Mouse (Mus musculus): ENCODE data around the gene Amh.
"Not testable (repeated sequence)": the region's sequence is repeated elsewhere in the genome, so short reads cannot be mapped to it uniquely, and the experiment has no call there.

DNA sequence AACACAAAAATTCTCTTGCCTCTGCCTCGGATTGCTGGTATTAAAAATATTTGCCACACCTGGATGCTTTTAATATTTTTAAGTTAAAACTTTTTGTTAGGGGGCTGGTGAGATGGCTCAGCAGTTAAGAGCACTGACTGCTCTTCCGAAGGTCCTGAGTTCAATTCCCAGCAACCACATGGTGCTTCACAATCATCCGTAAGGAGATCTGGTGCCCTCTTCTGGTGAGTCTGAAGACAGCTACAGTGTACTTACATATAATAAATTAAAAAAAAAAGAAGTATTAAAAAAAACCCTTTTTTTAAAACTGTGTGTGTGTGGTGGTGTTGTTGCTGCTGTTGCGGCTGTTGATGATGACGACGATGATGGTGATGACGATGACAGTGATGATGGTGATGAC lies 12.9 kb downstream of the Amh start:
- TF ChIP-seq CTCF (IDR thresholded peaks at IDR 0.05): peak; percentile 44
- not testable (repeated sequence) for TF ChIP-seq EP300 (IDR thresholded peaks at IDR 0.05)

Data from lung, postnatal 0 days (tissue).